Mouse (Mus musculus): Measurements from ENCODE around the gene Zfp51. TPM values are rescaled to one million over a fixed set of nuclear protein-coding genes. Genes with fewer than 3 reads are reported as not detected.

The Zfp51 gene
- polyA plus RNA-seq (2014; fragmentation: Illumina TruSeq; extraction: RNeasy Lipid Tissue Mini Kit (QIAGEN cat#74804); ENCODE audit: insufficient read depth, low read depth, low replicate concordance), result 5.5 TPM

GRCm38 (mm10) chr17:21450138-21450704 is at the start of gene Zfp51:
Gene Zfp51, plus strand, starts transcription at chr17:21450374.

GRCm38 (mm10) chr17:21422664-21423599 is 27.2 kb upstream of the Zfp51 start, which contains the start of gene Zfp54:
Gene Zfp54, plus strand, starts transcription at chr17:21423227.

GRCm38 (mm10) chr17:21488760-21489499 is 38.8 kb downstream of the Zfp51 start, which contains the start of gene Zfp53:
Gene Zfp53, plus strand, starts transcription at chr17:21488998.

Other genes starting within 250 kb of the Zfp51 start
- not detected for gene Vmn1r234, start 224.3 kb upstream of the Zfp51 start, polyA plus RNA-seq (2014; fragmentation: Illumina TruSeq; extraction: RNeasy Lipid Tissue Mini Kit (QIAGEN cat#74804); ENCODE audit: insufficient read depth, low read depth, low replicate concordance)
- gene Vmn1r235, start 194.0 kb upstream of the Zfp51 start, polyA plus RNA-seq (2014; fragmentation: Illumina TruSeq; extraction: RNeasy Lipid Tissue Mini Kit (QIAGEN cat#74804); ENCODE audit: insufficient read depth, low read depth, low replicate concordance), result not detected
- not detected for gene Vmn1r236, start 167.4 kb upstream of the Zfp51 start, polyA plus RNA-seq (2014; fragmentation: Illumina TruSeq; extraction: RNeasy Lipid Tissue Mini Kit (QIAGEN cat#74804); ENCODE audit: insufficient read depth, low read depth, low replicate concordance)
- gene Vmn1r237, start 138.5 kb upstream of the Zfp51 start, polyA plus RNA-seq (2014; fragmentation: Illumina TruSeq; extraction: RNeasy Lipid Tissue Mini Kit (QIAGEN cat#74804); ENCODE audit: insufficient read depth, low read depth, low replicate concordance), result not detected
- gene Zfp677, start 66.6 kb upstream of the Zfp51 start, polyA plus RNA-seq (2014; fragmentation: Illumina TruSeq; extraction: RNeasy Lipid Tissue Mini Kit (QIAGEN cat#74804); ENCODE audit: insufficient read depth, low read depth, low replicate concordance), result 1.9 TPM
- 3.6 TPM for gene Zfp54, start 27.1 kb upstream of the Zfp51 start, polyA plus RNA-seq (2014; fragmentation: Illumina TruSeq; extraction: RNeasy Lipid Tissue Mini Kit (QIAGEN cat#74804); ENCODE audit: insufficient read depth, low read depth, low replicate concordance)
- gene Zfp53, start 38.6 kb downstream of the Zfp51 start, polyA plus RNA-seq (2014; fragmentation: Illumina TruSeq; extraction: RNeasy Lipid Tissue Mini Kit (QIAGEN cat#74804); ENCODE audit: insufficient read depth, low read depth, low replicate concordance), result 6.0 TPM
- gene Zfp52, start 85.2 kb downstream of the Zfp51 start, polyA plus RNA-seq (2014; fragmentation: Illumina TruSeq; extraction: RNeasy Lipid Tissue Mini Kit (QIAGEN cat#74804); ENCODE audit: insufficient read depth, low read depth, low replicate concordance), result 3.4 TPM
- 5.3 TPM for gene Zfp948, start 116.6 kb downstream of the Zfp51 start, polyA plus RNA-seq (2014; fragmentation: Illumina TruSeq; extraction: RNeasy Lipid Tissue Mini Kit (QIAGEN cat#74804); ENCODE audit: insufficient read depth, low read depth, low replicate concordance)
- 1.9 TPM for gene Zfp983, start 200.2 kb downstream of the Zfp51 start, polyA plus RNA-seq (2014; fragmentation: Illumina TruSeq; extraction: RNeasy Lipid Tissue Mini Kit (QIAGEN cat#74804); ENCODE audit: insufficient read depth, low read depth, low replicate concordance)
- gene Gm10226, start 241.5 kb downstream of the Zfp51 start, polyA plus RNA-seq (2014; fragmentation: Illumina TruSeq; extraction: RNeasy Lipid Tissue Mini Kit (QIAGEN cat#74804); ENCODE audit: insufficient read depth, low read depth, low replicate concordance), result 5.8 TPM